Mouse (Mus musculus): ENCODE measurements around the gene Brd3os. TPM values are rescaled to one million over a fixed set of nuclear protein-coding genes. Genes with fewer than 3 reads are reported as not detected.
A peak's percentile ranks its signal among the peaks of the same experiment; 100 is the strongest.

The Brd3os gene
- polyA plus RNA-seq, 1 experiment from 2014 or later = 16.7 TPM

DNA sequence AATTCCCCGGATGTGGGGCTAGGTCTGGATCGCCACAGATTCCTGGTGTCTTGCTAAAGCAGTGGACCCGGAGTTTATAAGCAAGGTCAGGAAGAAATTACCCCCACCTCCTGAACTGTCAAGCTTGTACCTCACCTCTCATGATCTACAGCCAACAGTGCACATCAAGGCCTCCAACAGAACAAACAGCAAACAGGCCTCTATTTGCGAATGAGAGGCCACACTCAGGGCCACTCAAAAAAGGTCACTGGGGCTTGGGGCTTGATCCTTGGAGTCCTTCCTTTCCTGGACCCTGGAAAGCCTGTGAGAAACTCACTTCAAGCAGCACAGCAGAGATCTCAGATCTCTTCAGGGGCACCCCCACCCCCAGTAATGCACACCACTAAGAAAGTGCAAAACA lies 31.8 kb downstream of the Brd3os start:
- WGBS = 38% methylated on average over 4 of the region's 4 CpGs
- H3K9ac ChIP-seq (replicated peaks) = peak overlapping the region; percentile 99
- peaks cover 66% of the 10 kb centered on the region for H3K4me1 ChIP-seq
- H3K27me3 ChIP-seq = no peaks in the 10 kb centered on the region
- no peaks in the 10 kb centered on the region for H3K9me3 ChIP-seq
- H3K27ac ChIP-seq (replicated peaks) = no peak overlapping the region
- ATAC-seq (ENCODE audit: low FRiP score, low read depth) = no peak
- H3K4me2 ChIP-seq (replicated peaks) = peak overlapping the region; percentile 97
- H3K4me3 ChIP-seq = peak overlapping the region; percentile 97
- peaks cover 19% of the 10 kb centered on the region for H3K36me3 ChIP-seq

DNA sequence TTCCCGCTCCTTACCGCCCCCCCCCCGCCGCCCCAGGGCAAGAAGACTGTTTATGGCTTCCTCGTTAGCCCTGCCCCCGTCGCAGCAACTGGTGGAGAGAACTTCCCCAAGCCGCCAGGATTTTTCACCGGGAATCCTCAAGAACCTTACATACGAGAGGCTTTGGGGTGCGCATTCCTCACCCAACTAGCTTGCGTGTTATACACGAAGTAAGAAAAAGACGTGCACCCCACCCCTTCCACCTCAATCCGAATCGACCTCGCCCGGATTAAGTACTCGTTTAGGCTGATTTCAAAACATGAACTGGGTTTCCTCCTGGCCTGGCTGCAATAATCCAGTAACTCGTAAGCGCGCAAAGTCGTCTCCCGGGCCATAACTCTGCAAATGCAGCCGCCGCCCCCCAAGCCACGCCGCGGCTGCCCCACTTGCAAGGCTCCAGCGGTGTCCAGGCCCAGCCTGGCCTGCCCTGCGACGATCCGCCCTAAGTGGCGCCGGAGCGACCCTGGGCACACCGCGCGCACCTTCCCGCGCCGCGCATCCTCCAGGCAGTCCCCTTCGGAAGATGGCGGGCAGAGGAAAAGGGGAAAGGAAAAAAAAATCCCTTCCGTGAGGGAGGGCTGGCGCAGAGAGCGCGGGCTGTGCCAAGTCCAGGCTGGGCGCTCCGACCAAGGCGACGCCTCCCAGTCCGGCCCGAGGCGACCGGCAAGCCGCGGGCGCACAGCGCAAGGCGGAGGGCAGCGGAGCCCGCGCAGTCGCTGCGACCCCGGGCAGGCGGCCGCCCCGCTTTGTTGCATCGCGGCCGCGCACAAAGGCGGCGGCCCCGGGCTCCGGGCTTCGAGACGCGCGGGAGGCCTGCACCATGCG lies 32.7 kb downstream of the Brd3os start:
- H3K4me2 ChIP-seq (replicated peaks) = peak overlapping the region; percentile 97
- H3K9me3 ChIP-seq = no peaks in the 10 kb centered on the region
- peak overlapping the region; percentile 97 for H3K4me3 ChIP-seq
- under 1% methylated on average over 81 of the region's 84 CpGs for WGBS
- H3K4me1 ChIP-seq = peaks cover 56% of the 10 kb centered on the region
- peak overlapping the region; percentile 99 for H3K9ac ChIP-seq (replicated peaks)
- H3K27me3 ChIP-seq = no peaks in the 10 kb centered on the region
- peaks cover 14% of the 10 kb centered on the region for H3K36me3 ChIP-seq
- H3K27ac ChIP-seq (replicated peaks) = peak overlapping the region; percentile 98
- peak; percentile 44 for ATAC-seq (ENCODE audit: low FRiP score, low read depth)

DNA sequence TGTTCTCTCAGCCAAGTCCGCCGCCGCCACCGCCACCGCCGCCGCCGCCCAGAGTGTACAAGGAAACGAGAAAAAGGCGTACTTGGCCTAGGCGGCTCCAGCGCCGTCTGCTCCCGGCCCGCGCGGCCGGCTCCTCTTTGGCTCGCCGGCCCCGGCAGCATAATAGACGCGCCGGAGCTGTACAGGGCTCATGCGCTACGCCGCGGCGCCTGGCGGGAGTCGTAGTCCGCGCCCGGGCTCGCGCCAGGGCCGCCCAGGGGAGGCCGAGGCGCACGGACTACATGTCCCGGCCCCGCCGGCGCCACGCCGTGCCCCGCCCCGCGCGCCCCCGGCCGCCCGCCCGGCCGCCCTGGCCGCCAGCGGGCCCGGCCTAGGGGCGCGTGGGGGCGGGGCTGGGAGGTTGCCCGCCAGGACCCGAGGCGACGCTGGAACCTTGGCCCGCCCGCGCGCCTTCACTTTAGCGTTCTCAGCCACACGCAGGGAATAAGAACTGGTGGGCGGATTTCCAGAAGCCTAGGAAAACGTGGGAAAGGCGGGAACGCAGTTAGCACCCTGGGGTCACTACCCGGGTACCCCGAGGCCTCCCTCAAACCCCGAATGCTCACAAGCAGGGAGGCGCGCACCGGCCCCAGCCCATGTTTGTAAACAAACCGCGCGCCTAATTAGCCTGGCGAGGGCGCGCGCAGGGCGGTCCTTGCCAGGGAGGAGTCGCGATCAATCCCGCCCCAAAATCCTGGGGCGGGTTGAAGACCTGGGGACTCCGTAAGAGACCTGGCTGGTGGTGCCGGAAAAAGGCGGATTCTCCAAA lies 33.6 kb downstream of the Brd3os start:
- Histone ChIP-seq H3K9me3 (no peaks in the 10 kb centered on the region), H3K9ac (replicated peaks) (peak overlapping the region; percentile 99), H3K27me3 (no peaks in the 10 kb centered on the region), H3K4me2 (replicated peaks) (peak overlapping the region; percentile 97), H3K27ac (replicated peaks) (peak overlapping the region; percentile 98), H3K4me1 (peaks cover 48% of the 10 kb centered on the region), H3K36me3 (peaks cover 14% of the 10 kb centered on the region), H3K4me3 (peak overlapping the region; percentile 97)
- under 1% methylated on average over 70 of the region's 96 CpGs for WGBS
- ATAC-seq (ENCODE audit: low FRiP score, low read depth) = peak; percentile 100

DNA sequence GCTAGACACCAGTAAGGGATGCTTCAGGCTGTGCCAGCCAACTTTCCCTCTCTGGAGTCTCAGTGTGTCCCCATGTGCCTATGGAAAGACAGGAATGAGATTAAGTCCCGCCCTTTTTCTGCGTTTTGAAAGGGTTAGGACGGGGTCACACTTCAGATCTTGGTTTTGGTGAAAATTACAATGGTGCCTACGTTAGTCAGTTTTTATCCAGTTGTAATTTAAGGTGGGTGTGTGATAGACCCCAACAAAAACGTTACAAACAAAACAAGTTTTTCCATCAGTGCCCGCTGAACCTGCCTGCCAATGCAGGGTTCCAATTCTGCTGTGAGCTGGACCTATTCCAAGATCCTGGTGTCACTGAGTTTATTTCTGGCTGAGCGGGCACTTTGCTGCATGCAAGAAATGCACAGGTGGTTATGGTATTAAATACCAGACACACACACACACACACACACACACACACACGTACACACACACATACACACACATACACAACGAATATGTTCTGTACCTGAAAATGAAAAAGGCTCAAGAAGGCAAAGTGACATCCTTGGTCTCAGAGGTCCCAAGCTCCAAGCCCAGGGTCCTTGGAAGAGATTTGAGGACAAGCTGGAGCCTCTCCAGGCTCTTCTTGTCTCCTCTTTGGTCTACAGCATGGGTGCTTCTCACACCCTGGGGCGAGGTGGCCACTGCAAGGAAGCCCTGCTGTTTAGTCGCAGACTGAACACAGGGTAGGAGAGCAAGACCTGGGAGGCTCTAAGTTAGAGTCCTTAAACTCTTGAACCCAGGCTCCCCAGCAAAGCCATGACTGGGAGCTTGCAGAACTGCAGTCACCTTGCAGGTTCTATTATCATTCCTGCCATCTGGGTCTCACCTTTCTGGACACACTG lies 34.4 kb downstream of the Brd3os start:
- peak overlapping the region; percentile 77 for H3K4me2 ChIP-seq (replicated peaks)
- peak overlapping the region; percentile 67 for H3K9ac ChIP-seq (replicated peaks)
- WGBS = 35% methylated on average over 11 of the region's 11 CpGs
- no peak for ATAC-seq (ENCODE audit: low FRiP score, low read depth)
- H3K4me1 ChIP-seq = peaks cover 39% of the 10 kb centered on the region
- peaks cover 8% of the 10 kb centered on the region; the same call in 1 of the 2 replicates for H3K36me3 ChIP-seq
- no peaks in the 10 kb centered on the region for H3K9me3 ChIP-seq
- no peaks in the 10 kb centered on the region for H3K27me3 ChIP-seq
- peak overlapping the region; percentile 97 for H3K4me3 ChIP-seq
- peak overlapping the region; percentile 88 for H3K27ac ChIP-seq (replicated peaks)

DNA sequence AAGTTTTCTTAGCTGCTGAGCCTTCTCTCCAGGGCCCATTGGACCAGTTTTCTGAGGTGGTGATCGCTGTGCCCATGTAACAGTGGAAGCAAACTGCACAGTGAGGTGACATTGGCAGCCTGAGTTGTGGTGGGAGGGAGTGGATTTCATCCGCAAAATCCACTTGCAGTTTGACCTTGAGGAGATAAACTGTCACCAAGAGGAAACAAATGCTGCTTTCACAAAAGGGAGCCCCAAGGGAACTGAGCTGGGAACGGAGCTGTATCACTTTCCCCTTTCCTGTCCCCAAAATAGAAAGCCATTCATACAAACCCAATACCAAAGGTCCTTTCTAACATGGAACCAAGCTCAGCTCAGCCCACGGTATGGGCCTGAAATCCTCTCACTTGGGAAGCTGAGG lies 37.7 kb downstream of the Brd3os start:
- H3K9ac ChIP-seq (replicated peaks) = no peak overlapping the region
- WGBS = 84% methylated on average over 4 of the region's 4 CpGs

DNA sequence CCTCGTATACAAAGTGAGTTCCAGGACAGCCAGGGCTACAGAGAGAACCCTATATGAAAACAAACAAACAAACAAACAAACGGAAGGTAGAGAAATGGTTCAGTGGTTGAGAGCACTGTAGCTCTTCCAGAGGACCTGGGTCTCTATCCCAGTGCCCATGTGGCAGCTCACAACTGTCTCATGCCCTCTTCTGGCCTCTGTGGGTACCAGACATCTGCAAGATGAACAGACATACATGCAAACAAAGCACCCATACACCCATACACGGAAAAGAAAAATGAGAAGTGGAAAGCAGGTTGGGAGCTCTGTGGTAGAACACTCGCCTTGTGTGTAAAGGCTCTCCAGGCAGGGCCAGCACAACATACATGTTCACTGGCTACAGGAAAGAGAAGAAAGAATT lies 38.2 kb downstream of the Brd3os start:
- no peak overlapping the region for H3K4me2 ChIP-seq (replicated peaks)
- H3K36me3 ChIP-seq = no peaks in the 10 kb centered on the region
- H3K27me3 ChIP-seq = no peaks in the 10 kb centered on the region
- WGBS = 83% methylated on average over 4 of the region's 4 CpGs
- no peak for ATAC-seq (ENCODE audit: low FRiP score, low read depth)
- H3K4me1 ChIP-seq = peaks cover 9% of the 10 kb centered on the region
- H3K27ac ChIP-seq (replicated peaks) = no peak overlapping the region
- H3K4me3 ChIP-seq = no peak overlapping the region
- H3K9me3 ChIP-seq = no peaks in the 10 kb centered on the region
- no peak overlapping the region for H3K9ac ChIP-seq (replicated peaks)

More for the DNA sequence above, 37.7 kb downstream of the Brd3os start:
- no peak overlapping the region for H3K4me2 ChIP-seq (replicated peaks)
- ATAC-seq (ENCODE audit: low FRiP score, low read depth) = no peak
- H3K27ac ChIP-seq (replicated peaks) = no peak overlapping the region
- H3K27me3 ChIP-seq = no peaks in the 10 kb centered on the region
- peaks cover 9% of the 10 kb centered on the region for H3K4me1 ChIP-seq
- H3K36me3 ChIP-seq = no peaks in the 10 kb centered on the region
- H3K4me3 ChIP-seq = no peak overlapping the region
- H3K9me3 ChIP-seq = no peaks in the 10 kb centered on the region

DNA sequence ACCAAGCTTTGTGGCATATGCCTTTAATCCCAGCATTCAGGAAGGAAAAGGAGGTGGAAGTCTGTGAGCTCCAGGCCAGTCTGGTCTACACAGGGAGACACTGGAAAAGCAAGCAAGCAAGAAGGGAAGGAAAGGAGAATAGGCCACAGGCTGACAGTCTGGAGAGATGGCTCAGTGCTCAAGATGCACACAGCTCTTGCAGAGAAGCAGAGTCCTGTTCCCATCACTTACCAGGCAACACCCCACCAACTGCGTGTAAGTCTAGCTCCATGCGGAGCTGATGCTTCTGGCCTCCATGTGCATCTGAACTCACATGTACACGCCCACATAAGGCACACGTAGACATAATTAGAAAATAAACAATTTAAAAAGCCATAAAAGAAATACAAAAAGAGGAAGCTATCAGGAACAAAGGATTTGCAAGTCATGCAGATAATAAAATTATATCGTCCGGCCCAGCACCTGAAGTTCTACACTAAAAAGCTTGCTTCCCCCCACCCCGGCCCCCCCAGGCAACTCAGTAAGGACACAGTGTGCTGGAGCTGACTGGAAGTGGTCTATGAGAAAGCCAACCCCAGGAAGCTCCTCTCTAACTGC lies 40.2 kb downstream of the Brd3os start:
- no peaks in the 10 kb centered on the region for H3K27me3 ChIP-seq
- H3K9me3 ChIP-seq = no peaks in the 10 kb centered on the region
- H3K4me3 ChIP-seq = no peak overlapping the region
- H3K4me1 ChIP-seq = no peaks in the 10 kb centered on the region
- no peak overlapping the region for H3K4me2 ChIP-seq (replicated peaks)
- WGBS = 79% methylated on average over 7 of the region's 7 CpGs
- H3K9ac ChIP-seq (replicated peaks) = no peak overlapping the region
- no peak for ATAC-seq (ENCODE audit: low FRiP score, low read depth)
- no peak overlapping the region for H3K27ac ChIP-seq (replicated peaks)
- no peaks in the 10 kb centered on the region for H3K36me3 ChIP-seq

DNA sequence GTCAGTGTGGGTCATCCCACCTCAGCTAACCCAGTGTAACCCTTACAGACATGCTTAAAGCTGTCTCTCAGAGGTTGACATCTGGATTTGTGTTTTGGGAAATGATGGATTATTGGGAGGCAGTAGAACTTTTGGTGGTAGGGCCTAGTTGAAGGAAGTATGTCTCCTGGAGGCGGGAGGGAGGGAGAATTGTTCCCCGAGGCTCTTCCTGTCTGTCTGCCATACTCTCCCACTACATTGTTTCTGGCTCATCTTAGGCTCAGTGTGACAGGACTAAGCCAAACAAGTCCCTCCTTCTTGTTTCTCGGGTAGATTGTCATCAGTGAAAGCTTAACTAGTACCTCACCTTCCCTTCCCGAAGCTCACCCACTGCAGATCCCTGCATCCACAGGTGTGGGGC lies 44.6 kb downstream of the Brd3os start:
- no peak for ATAC-seq (ENCODE audit: low FRiP score, low read depth)
- 80% methylated on average over 3 of the region's 4 CpGs for WGBS
- Histone ChIP-seq H3K27me3 (no peaks in the 10 kb centered on the region), H3K9ac (replicated peaks) (no peak overlapping the region), H3K36me3 (no peaks in the 10 kb centered on the region), H3K4me3 (no peak overlapping the region), H3K4me1 (no peaks in the 10 kb centered on the region), H3K4me2 (replicated peaks) (no peak overlapping the region), H3K27ac (replicated peaks) (no peak overlapping the region), H3K9me3 (no peaks in the 10 kb centered on the region)

DNA sequence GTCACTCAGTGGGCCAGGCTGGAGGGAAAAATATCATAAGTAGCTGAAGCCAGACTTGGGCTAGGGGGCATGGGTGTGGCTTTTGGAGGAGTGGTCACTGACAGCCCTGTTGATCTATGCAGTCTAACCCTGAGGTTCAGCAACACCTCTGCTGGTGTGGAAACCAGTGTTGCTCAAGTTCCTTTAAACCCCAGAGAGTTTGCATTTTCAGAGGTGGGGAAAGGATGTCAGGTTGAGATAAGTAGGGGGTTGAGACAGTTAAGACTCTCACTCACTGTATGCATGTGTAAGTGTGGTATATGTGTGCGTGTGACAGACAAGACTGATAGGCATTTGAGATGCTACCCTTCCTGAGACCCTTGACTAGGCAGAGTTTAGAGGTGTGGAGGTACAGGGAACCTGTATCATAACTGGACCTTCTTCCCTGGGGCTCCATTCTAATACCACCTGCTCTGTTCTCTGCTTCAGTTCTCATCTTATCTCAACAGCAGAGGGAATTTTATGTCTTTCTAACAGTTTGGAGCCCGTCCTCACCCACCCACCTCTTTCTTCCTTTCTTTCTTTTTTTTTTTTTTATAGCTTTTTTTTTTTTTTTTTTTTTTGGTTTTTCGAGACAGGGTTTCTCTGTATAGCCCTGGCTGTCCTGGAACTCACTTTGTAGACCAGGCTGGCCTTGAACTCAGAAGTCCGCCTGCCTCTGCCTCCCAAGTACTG lies 45.4 kb downstream of the Brd3os start:
- no peaks in the 10 kb centered on the region for H3K27me3 ChIP-seq
- no peak overlapping the region for H3K27ac ChIP-seq (replicated peaks)
- no peaks in the 10 kb centered on the region for H3K9me3 ChIP-seq
- no peak overlapping the region for H3K4me2 ChIP-seq (replicated peaks)
- no peaks in the 10 kb centered on the region for H3K36me3 ChIP-seq
- WGBS = 86% methylated on average over 3 of the region's 4 CpGs
- no peak overlapping the region for H3K4me3 ChIP-seq
- H3K4me1 ChIP-seq = no peaks in the 10 kb centered on the region
- ATAC-seq (ENCODE audit: low FRiP score, low read depth) = no peak
- no peak overlapping the region for H3K9ac ChIP-seq (replicated peaks)

DNA sequence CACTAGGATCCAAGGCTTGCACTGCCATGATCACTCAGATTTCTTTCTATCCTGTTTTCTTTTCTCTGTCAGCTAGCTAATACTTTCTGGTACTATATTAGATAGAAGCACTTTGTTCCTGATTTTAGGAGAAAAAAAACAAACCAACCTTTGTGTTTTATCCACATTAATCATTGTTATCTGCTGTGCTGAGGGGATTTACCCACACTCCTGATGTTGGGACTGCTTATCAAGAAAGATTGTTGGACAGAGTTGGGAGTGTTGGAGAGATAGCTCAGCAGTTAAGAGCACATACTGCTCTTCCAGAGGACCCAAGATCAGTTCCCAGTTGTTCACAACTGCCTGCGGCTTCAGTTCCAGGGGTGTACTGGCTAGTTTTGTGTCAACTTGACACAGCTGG lies 46.2 kb downstream of the Brd3os start:
- Histone ChIP-seq H3K4me3 (no peak overlapping the region), H3K36me3 (no peaks in the 10 kb centered on the region), H3K9me3 (no peaks in the 10 kb centered on the region), H3K27me3 (no peaks in the 10 kb centered on the region), H3K4me2 (replicated peaks) (no peak overlapping the region), H3K9ac (replicated peaks) (no peak overlapping the region), H3K4me1 (no peaks in the 10 kb centered on the region), H3K27ac (replicated peaks) (no peak overlapping the region)
- WGBS = 87% methylated on average over 1 of the region's 1 CpGs
- ATAC-seq (ENCODE audit: low FRiP score, low read depth) = no peak

DNA sequence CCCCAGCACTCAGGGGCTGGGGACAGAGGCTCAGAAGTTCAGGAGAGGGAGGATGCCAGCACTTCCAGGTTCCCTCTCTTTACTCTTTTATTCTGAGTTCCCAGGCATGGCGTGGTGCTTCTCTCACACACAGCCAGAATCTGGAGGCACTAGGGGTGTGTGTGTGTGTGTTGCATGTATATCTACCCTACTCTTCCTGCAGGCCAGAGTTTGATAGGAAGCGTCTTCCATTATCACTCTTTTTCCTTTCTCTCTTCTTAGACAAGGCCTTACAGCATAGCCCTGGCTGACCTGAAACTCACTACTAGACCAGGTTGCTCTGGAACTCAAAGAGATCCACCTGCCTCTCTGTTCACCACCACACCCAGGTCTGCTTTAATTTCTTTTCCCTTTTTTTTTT lies 48.8 kb downstream of the Brd3os start:
- H3K4me3 ChIP-seq = no peak overlapping the region
- H3K36me3 ChIP-seq = no peaks in the 10 kb centered on the region
- ATAC-seq (ENCODE audit: low FRiP score, low read depth) = no peak
- H3K4me2 ChIP-seq (replicated peaks) = no peak overlapping the region
- H3K4me1 ChIP-seq = 0 out of 2 replicates have a peak, but pooled peaks cover under 1% of the 10 kb centered on the region
- no peak overlapping the region for H3K9ac ChIP-seq (replicated peaks)
- H3K9me3 ChIP-seq = no peaks in the 10 kb centered on the region
- H3K27ac ChIP-seq (replicated peaks) = no peak overlapping the region
- 77% methylated on average over 2 of the region's 2 CpGs for WGBS
- no peaks in the 10 kb centered on the region for H3K27me3 ChIP-seq

Measured in midbrain, embryonic 12.5 days (tissue).